Mouse (Mus musculus): ENCODE data around the gene Vmn2r115.
"Not testable (repeated sequence)": the region's sequence is repeated elsewhere in the genome, so short reads cannot be mapped to it uniquely, and the experiment has no call there.

Gene Vmn2r115

GRCm38 (mm10) chr17:23343441-23343840, at the start of gene Vmn2r115:
Vmn2r115 (plus strand) TSS chr17:23343741.
- CTCF ChIA-PET: not testable (repeated sequence)

GRCm38 (mm10) chr17:23312437-23312836, 31.1 kb upstream of the Vmn2r115 start, which contains the start of gene Vmn2r114:
Vmn2r114 (minus strand) TSS chr17:23312537.
- CTCF ChIA-PET: not testable (repeated sequence)

GRCm38 (mm10) chr17:23330657-23331056, 12.9 kb upstream of the Vmn2r115 start:
- CTCF ChIA-PET: no interaction called here

GRCm38 (mm10) chr17:23351644-23352043, 8.1 kb downstream of the Vmn2r115 start:
- CTCF ChIA-PET: no interaction called here

- CTCF ChIA-PET: not testable (repeated sequence)
Measured at GRCm38 (mm10) chr17:23384304-23384703, 40.8 kb downstream of the Vmn2r115 start, which contains the start of gene Vmn2r116. Vmn2r116 (plus strand) TSS chr17:23384604.

Data from spleen, embryonic (tissue).